Mouse (Mus musculus): ENCODE measurements at regions not wholly inside any gene's neighbourhood (a gene's known extent, or its start where the extent isn't known, plus 50 kb on each side); places are given as distances from the start of the nearest gene placed in this dataset.

- no peaks in the 10 kb centered on the region for H3K4me1 ChIP-seq (ENCODE audit: insufficient read depth, low read length)
- no peak overlapping the region for H3K9ac ChIP-seq (replicated peaks; ENCODE audit: low read length, poor library complexity, severe bottlenecking)
- DNase-seq (ENCODE audit: low spot score) (no peak), ATAC-seq (ENCODE audit: low FRiP score) (no peak)
- H3K4me2 ChIP-seq (ENCODE audit: low read depth, low read length, poor library complexity, severe bottlenecking) = no peak overlapping the region
- 28% methylated on average over 14 of the region's 14 CpGs for WGBS
- H3K36me3 ChIP-seq (ENCODE audit: insufficient read depth, low read length) = no peaks in the 10 kb centered on the region
- no peak overlapping the region for H3K4me3 ChIP-seq (ENCODE audit: low read depth, low read length)
- TF ChIP-seq CTCF (IDR thresholded peaks at IDR 0.05) = no peak
- no peaks in the 10 kb centered on the region for H3K27me3 ChIP-seq (ENCODE audit: insufficient read depth, low read length)
- H3K9me3 ChIP-seq (ENCODE audit: low read length) = no peaks in the 10 kb centered on the region
- H3K27ac ChIP-seq (ENCODE audit: low read depth, low read length) = no peak overlapping the region
These were observed 434.0 kb downstream of the Irx1 start for GRCm38 (mm10) chr13:71529397-71530122.

- no peak overlapping the region for H3K27ac ChIP-seq (ENCODE audit: low read depth, low read length)
- no peaks in the 10 kb centered on the region for H3K36me3 ChIP-seq (ENCODE audit: insufficient read depth, low read length)
- H3K4me3 ChIP-seq (ENCODE audit: low read depth, low read length) = no peak overlapping the region
- H3K9me3 ChIP-seq (ENCODE audit: low read length) = no peaks in the 10 kb centered on the region
- H3K9ac ChIP-seq (replicated peaks; ENCODE audit: low read length, poor library complexity, severe bottlenecking) = no peak overlapping the region
- no peaks in the 10 kb centered on the region for H3K27me3 ChIP-seq (ENCODE audit: insufficient read depth, low read length)
- no peak for ATAC-seq (ENCODE audit: low FRiP score)
- no peak overlapping the region for H3K4me2 ChIP-seq (ENCODE audit: low read depth, low read length, poor library complexity, severe bottlenecking)
- TF ChIP-seq CTCF (IDR thresholded peaks at IDR 0.05) = no peak
- no peaks in the 10 kb centered on the region for H3K4me1 ChIP-seq (ENCODE audit: insufficient read depth, low read length)
- WGBS = 75% methylated on average over 1 of the region's 1 CpGs
- DNase-seq (ENCODE audit: low spot score) = no peak
These were observed 445.7 kb downstream of the Irx1 start for GRCm38 (mm10) chr13:71517776-71518175.

GRCm38 (mm10) chr13:71513204-71513603 lies 450.3 kb downstream of the Irx1 start:
- TF ChIP-seq CTCF (IDR thresholded peaks at IDR 0.05) = no peak
- Histone ChIP-seq H3K4me3 (ENCODE audit: low read depth, low read length) (no peak overlapping the region), H3K27me3 (ENCODE audit: insufficient read depth, low read length) (no peaks in the 10 kb centered on the region), H3K9me3 (ENCODE audit: low read length) (no peaks in the 10 kb centered on the region), H3K27ac (ENCODE audit: low read depth, low read length) (no peak overlapping the region), H3K4me1 (ENCODE audit: insufficient read depth, low read length) (no peaks in the 10 kb centered on the region), H3K36me3 (ENCODE audit: insufficient read depth, low read length) (no peaks in the 10 kb centered on the region), H3K4me2 (ENCODE audit: low read depth, low read length, poor library complexity, severe bottlenecking) (no peak overlapping the region), H3K9ac (replicated peaks; ENCODE audit: low read length, poor library complexity, severe bottlenecking) (no peak overlapping the region)
- ATAC-seq (ENCODE audit: low FRiP score) = no peak
- WGBS = 55% methylated on average over 6 of the region's 6 CpGs
- DNase-seq (ENCODE audit: low spot score) = no peak

GRCm38 (mm10) chr13:71507956-71508401 lies 455.5 kb downstream of the Irx1 start:
- Histone ChIP-seq H3K4me1 (ENCODE audit: insufficient read depth, low read length) (no peaks in the 10 kb centered on the region), H3K9me3 (ENCODE audit: low read length) (no peaks in the 10 kb centered on the region), H3K9ac (replicated peaks; ENCODE audit: low read length, poor library complexity, severe bottlenecking) (0 out of 2 replicates have a peak overlapping the region, but pooled peaks have one; percentile 3), H3K4me2 (ENCODE audit: low read depth, low read length, poor library complexity, severe bottlenecking) (peak overlapping the region; percentile 10; the same call in 1 of the 2 replicates), H3K27ac (ENCODE audit: low read depth, low read length) (no peak overlapping the region; the same call in 1 of the 2 replicates), H3K27me3 (ENCODE audit: insufficient read depth, low read length) (no peaks in the 10 kb centered on the region), H3K36me3 (ENCODE audit: insufficient read depth, low read length) (no peaks in the 10 kb centered on the region), H3K4me3 (ENCODE audit: low read depth, low read length) (no peak overlapping the region)
- ATAC-seq (ENCODE audit: low FRiP score) (peak; percentile 74), DNase-seq (ENCODE audit: low spot score) (peak; percentile 68)
- TF ChIP-seq CTCF (IDR thresholded peaks at IDR 0.05) = no peak
- WGBS = 21% methylated on average over 9 of the region's 9 CpGs

GRCm38 (mm10) chr13:71507421-71507931 lies 456.0 kb downstream of the Irx1 start:
- Histone ChIP-seq H3K9me3 (ENCODE audit: low read length) (no peaks in the 10 kb centered on the region), H3K36me3 (ENCODE audit: insufficient read depth, low read length) (no peaks in the 10 kb centered on the region), H3K4me2 (ENCODE audit: low read depth, low read length, poor library complexity, severe bottlenecking) (peak overlapping the region; percentile 10), H3K4me3 (ENCODE audit: low read depth, low read length) (no peak overlapping the region), H3K27me3 (ENCODE audit: insufficient read depth, low read length) (no peaks in the 10 kb centered on the region), H3K9ac (replicated peaks; ENCODE audit: low read length, poor library complexity, severe bottlenecking) (0 out of 2 replicates have a peak overlapping the region, but pooled peaks have one; percentile 3), H3K4me1 (ENCODE audit: insufficient read depth, low read length) (no peaks in the 10 kb centered on the region), H3K27ac (ENCODE audit: low read depth, low read length) (no peak overlapping the region; the same call in 1 of the 2 replicates)
- WGBS = 9% methylated on average over 10 of the region's 10 CpGs
- ATAC-seq (ENCODE audit: low FRiP score) (peak; percentile 79), DNase-seq (ENCODE audit: low spot score) (peak; percentile 72)
- no peak for TF ChIP-seq CTCF (IDR thresholded peaks at IDR 0.05)

- no peak for ATAC-seq (ENCODE audit: low FRiP score)
These were observed 456.7 kb downstream of the Irx1 start for GRCm38 (mm10) chr13:71506777-71507176.

More at GRCm38 (mm10) chr13:71506777-71507176, 456.7 kb downstream of the Irx1 start:
- no peaks in the 10 kb centered on the region for H3K4me1 ChIP-seq (ENCODE audit: insufficient read depth, low read length)
- no peak for TF ChIP-seq CTCF (IDR thresholded peaks at IDR 0.05)
- H3K9me3 ChIP-seq (ENCODE audit: low read length) = no peaks in the 10 kb centered on the region
- no peak for DNase-seq (ENCODE audit: low spot score)
- no peak overlapping the region for H3K4me2 ChIP-seq (ENCODE audit: low read depth, low read length, poor library complexity, severe bottlenecking)
- no peaks in the 10 kb centered on the region for H3K27me3 ChIP-seq (ENCODE audit: insufficient read depth, low read length)
- no peaks in the 10 kb centered on the region for H3K36me3 ChIP-seq (ENCODE audit: insufficient read depth, low read length)
- no peak overlapping the region for H3K9ac ChIP-seq (replicated peaks; ENCODE audit: low read length, poor library complexity, severe bottlenecking)
- H3K4me3 ChIP-seq (ENCODE audit: low read depth, low read length) = no peak overlapping the region
- H3K27ac ChIP-seq (ENCODE audit: low read depth, low read length) = no peak overlapping the region
- 44% methylated on average over 7 of the region's 7 CpGs for WGBS

Measured in midbrain, postnatal 0 days (tissue).